Mouse (Mus musculus): ENCODE results near the gene St5.
A peak's percentile ranks its signal among the peaks of the same experiment; 100 is the strongest.

The St5 gene

GRCm38 (mm10) chr7:109636086-109636792 lies 67.2 kb downstream of the St5 start:
- DNase-seq, result no peak

GRCm38 (mm10) chr7:109633404-109634085 lies 69.9 kb downstream of the St5 start:
- no peak for DNase-seq

- no peak for DNase-seq
Measured at GRCm38 (mm10) chr7:109631330-109631729, 72.1 kb downstream of the St5 start.

GRCm38 (mm10) chr7:109629871-109630778 lies 73.3 kb downstream of the St5 start:
- no peak for DNase-seq

GRCm38 (mm10) chr7:109628935-109629609 lies 74.3 kb downstream of the St5 start:
- no peak for DNase-seq

GRCm38 (mm10) chr7:109627851-109628250 lies 75.6 kb downstream of the St5 start:
- no peak for DNase-seq

GRCm38 (mm10) chr7:109622234-109622838 lies 81.1 kb downstream of the St5 start:
- no peak for DNase-seq

- DNase-seq, result no peak
Measured at GRCm38 (mm10) chr7:109620967-109621366, 82.4 kb downstream of the St5 start.

- DNase-seq, result no peak
Measured at GRCm38 (mm10) chr7:109620288-109620687, 83.1 kb downstream of the St5 start.

GRCm38 (mm10) chr7:109618721-109619120 lies 84.7 kb downstream of the St5 start:
- DNase-seq, result peak; percentile 63

- peak; percentile 95 for DNase-seq
Measured at GRCm38 (mm10) chr7:109617838-109618237, 85.6 kb downstream of the St5 start.

- peak; percentile 95 for DNase-seq
Measured at GRCm38 (mm10) chr7:109616034-109616979, 87.1 kb downstream of the St5 start.

- DNase-seq, result peak; percentile 31
Measured at GRCm38 (mm10) chr7:109615601-109616000, 87.8 kb downstream of the St5 start.

- DNase-seq, result no peak
Measured at GRCm38 (mm10) chr7:109614939-109615338, 88.5 kb downstream of the St5 start.

GRCm38 (mm10) chr7:109613531-109614021 lies 89.8 kb downstream of the St5 start:
- DNase-seq, result peak; percentile 55

GRCm38 (mm10) chr7:109613051-109613450 lies 90.4 kb downstream of the St5 start:
- DNase-seq, result no peak

GRCm38 (mm10) chr7:109612531-109612930 lies 90.9 kb downstream of the St5 start:
- DNase-seq, result no peak

- DNase-seq, result no peak
Measured at GRCm38 (mm10) chr7:109610348-109610747, 93.1 kb downstream of the St5 start.

GRCm38 (mm10) chr7:109609565-109610345 lies 93.7 kb downstream of the St5 start:
- DNase-seq, result no peak

- no peak for DNase-seq
Measured at GRCm38 (mm10) chr7:109608831-109609230, 94.6 kb downstream of the St5 start.

All from cerebellum, adult 9-11 months (tissue).